Mouse (Mus musculus) left cerebral cortex, postnatal 25 days (tissue): ENCODE results near the gene Inava. TPM values are rescaled to one million over a fixed set of nuclear protein-coding genes. Genes with fewer than 3 reads are reported as not detected.

Experiments used
- DNase-seq, 2 experiments: peaks; one replicate each; pipeline ENCODE4 v3.0.0; 2022; ENCODE audit warnings: low spot score in 2 of 2, mixed read lengths in 1 of 2
- intact Hi-C: fragments of 180-260 bp; cut with DNase I; formaldehyde crosslinking; loops from one replicate; pipeline ENCODE4 v1.15.1; 2025
- total RNA-seq, 2 experiments: library from RNA; stranded (reverse); gene quantifications; 2 replicates each; pipeline ENCODE4 v1.2.3; 2021

Gene Inava
- total RNA-seq, 2 experiments from 2014 or later: 2.9 to 3.1 TPM

GRCm38 (mm10) chr1:136174101-136174606 is 59.9 kb downstream of the Inava start:
- intact Hi-C loops: loop anchor here (5.0 kb wide), 2 partner anchors 38 to 283 kb away; partner anchors contain the start of gene Mroh3

GRCm38 (mm10) chr1:136172696-136173095 is 61.4 kb downstream of the Inava start:
- intact Hi-C loops: loop anchor here (5.0 kb wide), 2 partner anchors 40 to 285 kb away; partner anchors contain the start of gene Mroh3

More at GRCm38 (mm10) chr1:136174101-136174606, 59.9 kb downstream of the Inava start:
- DNase-seq: no peak

GRCm38 (mm10) chr1:136170109-136170508 is 64.0 kb downstream of the Inava start:
- intact Hi-C loops: loop anchor here (5.0 kb wide), 2 partner anchors 42 to 287 kb away; partner anchors contain the start of gene Mroh3
- peak; percentile 71 to 85 for DNase-seq

More at GRCm38 (mm10) chr1:136172696-136173095, 61.4 kb downstream of the Inava start:
- no peak for DNase-seq

- intact Hi-C loops: loop anchor here (2.0 kb wide), 2 partner anchors 51 to 117 kb away; partner anchors contain the start of gene Ascl5
- DNase-seq: peak in 1 of 2 experiments; percentile 75
Measured at GRCm38 (mm10) chr1:136167657-136168056, 66.4 kb downstream of the Inava start.

- DNase-seq: no peak
- intact Hi-C loops: no loop called here
Measured at GRCm38 (mm10) chr1:136165436-136165835, 68.6 kb downstream of the Inava start.

Other genes with a start within 250 kb of the Inava start
- gene Igfn1, start 227.9 kb downstream of the Inava start, total RNA-seq: 10 to 100 TPM in 1 of 2 experiments, 1 to 10 TPM in 1; 9.2 to 11.4 TPM
- 10 to 100 TPM; 63.3 to 65.0 TPM for gene Tmem9, start 226.1 kb downstream of the Inava start, total RNA-seq
- gene Ascl5, start 183.5 kb downstream of the Inava start, total RNA-seq: 1 to 10 TPM in 1 of 2 experiments, under 1 TPM in 1; 0.87 to 1.9 TPM
- 1 to 10 TPM; 2.3 to 2.6 TPM for gene Cacna1s, start 181.5 kb downstream of the Inava start, total RNA-seq
- 10 to 100 TPM; 68.4 to 73.0 TPM for gene Kif21b, start 102.9 kb downstream of the Inava start, total RNA-seq
- gene Mroh3, start 21.4 kb downstream of the Inava start, total RNA-seq: 1 to 10 TPM; 2.0 to 2.1 TPM
- gene Gpr25, start 26.6 kb upstream of the Inava start, total RNA-seq: 1 to 10 TPM; 5.4 to 7.3 TPM
- 100 to 1,000 TPM; 135 to 137 TPM for gene Camsap2, start 111.8 kb upstream of the Inava start, total RNA-seq
- 1 to 10 TPM; 8.5 to 9.1 TPM for gene Ddx59, start 181.0 kb upstream of the Inava start, total RNA-seq
- gene Kif14, start 232.1 kb upstream of the Inava start, total RNA-seq: under 1 TPM; 0.09 to 0.25 TPM